Mouse (Mus musculus): ENCODE measurements at regions not wholly inside any gene's neighbourhood (a gene's known extent, or its start where the extent isn't known, plus 50 kb on each side); places are given as distances from the start of the nearest gene placed in this dataset.

GRCm38 (mm10) chr4:45739168-45739567 is 59.7 kb upstream of the Aldh1b1 start:
- TF ChIP-seq CTCF (IDR thresholded peaks at IDR 0.05), result no peak
- TF ChIP-seq EP300 (IDR thresholded peaks at IDR 0.05), result no peak
